Mouse (Mus musculus) megakaryocyte, adult 5-6 weeks (primary cell): ENCODE results near the gene 2310022A10Rik. TPM values are rescaled to one million over a fixed set of nuclear protein-coding genes. Genes with fewer than 3 reads are reported as not detected.
"Not testable (repeated sequence)": the region's sequence is repeated elsewhere in the genome, so short reads cannot be mapped to it uniquely, and the experiment has no call there.

Source experiments
- ATAC-seq: 2 replicates; pipeline ENCODE4 v1.8.0; 2016; ENCODE audit warnings: mild to moderate bottlenecking, inconsistent platforms; ENCODE audit not compliant: poor library complexity, severe bottlenecking
- total RNA-seq, 2 experiments: library from RNA; stranded (forward) in 1 of 2; stranded (reverse) in 1 of 2; fragments of 153-499, 151-499 nt in 1 of 2; fragments of 221-1000, 200-1000 nt in 1 of 2; gene quantifications; 2 replicates each; pipeline versions ENCODE4 v1.2.3 to v1.2.4; 2015 to 2017

2310022A10Rik gene
- total RNA-seq, 2 experiments from 2014 or later: 3.3 to 9.9 TPM

GRCm38 (mm10) chr7:27609688-27610087, 56.7 kb downstream of the 2310022A10Rik start:
- no peak for ATAC-seq

- ATAC-seq: no peak
Observed at GRCm38 (mm10) chr7:27610370-27610769, 57.3 kb downstream of the 2310022A10Rik start.

- ATAC-seq: no peak
Observed at GRCm38 (mm10) chr7:27610871-27611270, 57.8 kb downstream of the 2310022A10Rik start.

GRCm38 (mm10) chr7:27612940-27613339, 59.9 kb downstream of the 2310022A10Rik start:
- ATAC-seq: no peak

- no peak for ATAC-seq
Observed at GRCm38 (mm10) chr7:27613751-27614499, 60.9 kb downstream of the 2310022A10Rik start.

- no peak for ATAC-seq
Observed at GRCm38 (mm10) chr7:27621028-27621427, 68.0 kb downstream of the 2310022A10Rik start.

GRCm38 (mm10) chr7:27622234-27622633, 69.2 kb downstream of the 2310022A10Rik start:
- ATAC-seq: no peak

GRCm38 (mm10) chr7:27624967-27625366, 71.9 kb downstream of the 2310022A10Rik start:
- ATAC-seq: no peak

GRCm38 (mm10) chr7:27627707-27628106, 74.7 kb downstream of the 2310022A10Rik start:
- no peak for ATAC-seq

- no peak for ATAC-seq
Observed at GRCm38 (mm10) chr7:27628190-27628589, 75.2 kb downstream of the 2310022A10Rik start.

- ATAC-seq: not testable (repeated sequence)
Observed at GRCm38 (mm10) chr7:27628816-27629215, 75.8 kb downstream of the 2310022A10Rik start.

GRCm38 (mm10) chr7:27631439-27631838, 78.4 kb downstream of the 2310022A10Rik start:
- ATAC-seq: no peak

Other genes starting within 250 kb of the 2310022A10Rik start
- not detected in 2 replicates for gene Ltbp4, start 215.5 kb upstream of the 2310022A10Rik start, total RNA-seq (2015)
- not detected in 2 replicates for gene Ltbp4, start 215.5 kb upstream of the 2310022A10Rik start, total RNA-seq (2017)
- 42.6 and 43.6 TPM in 2 replicates for gene Shkbp1, start 197.2 kb upstream of the 2310022A10Rik start, total RNA-seq (2015)
- gene Shkbp1, start 197.2 kb upstream of the 2310022A10Rik start, total RNA-seq (2017): 30.9 and 34.0 TPM in 2 replicates
- gene Gm20479, start 195.8 kb upstream of the 2310022A10Rik start, total RNA-seq (2015): not detected in 2 replicates
- gene Gm20479, start 195.8 kb upstream of the 2310022A10Rik start, total RNA-seq (2017): not detected in 2 replicates
- gene Sptbn4, start 105.5 kb upstream of the 2310022A10Rik start, total RNA-seq (2015): 0.13 and 0.32 TPM in 2 replicates
- 0.07 and 0.20 TPM in 2 replicates for gene Sptbn4, start 105.5 kb upstream of the 2310022A10Rik start, total RNA-seq (2017)
- 35.3 and 42.0 TPM in 2 replicates for gene Blvrb, start 105.3 kb upstream of the 2310022A10Rik start, total RNA-seq (2015)
- 15.5 and 16.2 TPM in 2 replicates for gene Blvrb, start 105.3 kb upstream of the 2310022A10Rik start, total RNA-seq (2017)
- gene Sertad3, start 79.5 kb upstream of the 2310022A10Rik start, total RNA-seq (2015): 5.8 and 7.8 TPM in 2 replicates
- gene Sertad3, start 79.5 kb upstream of the 2310022A10Rik start, total RNA-seq (2017): 11.1 and 11.6 TPM in 2 replicates
- 17.4 and 18.9 TPM in 2 replicates for gene Sertad1, start 66.3 kb upstream of the 2310022A10Rik start, total RNA-seq (2015)
- gene Sertad1, start 66.3 kb upstream of the 2310022A10Rik start, total RNA-seq (2017): 11.2 and 19.7 TPM in 2 replicates
- 0.05 and 0.16 TPM in 2 replicates for gene Prx, start 53.9 kb upstream of the 2310022A10Rik start, total RNA-seq (2015)
- 0.22 TPM in 1 of 2 replicates, not detected in the other for gene Prx, start 53.9 kb upstream of the 2310022A10Rik start, total RNA-seq (2017)
- not detected in 2 replicates for gene Hipk4, start 30.0 kb upstream of the 2310022A10Rik start, total RNA-seq (2015)
- not detected in 2 replicates for gene Hipk4, start 30.0 kb upstream of the 2310022A10Rik start, total RNA-seq (2017)
- gene Pld3, start within 50 bp of the 2310022A10Rik start, total RNA-seq (2015): 7.7 and 19.6 TPM in 2 replicates
- 6.6 and 8.0 TPM in 2 replicates for gene Pld3, start within 50 bp of the 2310022A10Rik start, total RNA-seq (2017)
- 40.2 TPM in 2 replicates for gene Akt2, start 38.3 kb downstream of the 2310022A10Rik start, total RNA-seq (2015)
- gene Akt2, start 38.3 kb downstream of the 2310022A10Rik start, total RNA-seq (2017): 53.8 and 55.7 TPM in 2 replicates
- not detected in 2 replicates for gene Ttc9b, start 100.7 kb downstream of the 2310022A10Rik start, total RNA-seq (2015)
- gene Ttc9b, start 100.7 kb downstream of the 2310022A10Rik start, total RNA-seq (2017): not detected in 2 replicates
- gene Map3k10, start 121.4 kb downstream of the 2310022A10Rik start, total RNA-seq (2015): 1.7 and 2.4 TPM in 2 replicates
- gene Map3k10, start 121.4 kb downstream of the 2310022A10Rik start, total RNA-seq (2017): 2.3 and 4.3 TPM in 2 replicates
- gene Zfp607b, start 136.1 kb downstream of the 2310022A10Rik start, total RNA-seq (2015): 0.46 and 1.4 TPM in 2 replicates
- gene Zfp607b, start 136.1 kb downstream of the 2310022A10Rik start, total RNA-seq (2017): 0.41 and 1.6 TPM in 2 replicates
- gene Zfp60, start 178.2 kb downstream of the 2310022A10Rik start, total RNA-seq (2015): 4.6 and 5.1 TPM in 2 replicates
- 3.3 and 4.3 TPM in 2 replicates for gene Zfp60, start 178.2 kb downstream of the 2310022A10Rik start, total RNA-seq (2017)